Mouse (Mus musculus) cortical plate, adult 2 months (tissue): ENCODE measurements around the gene Tnfaip8l2.

Experiments
- CTCF ChIP-seq: fragments of 200-500 bp; IDR thresholded peaks from 2 replicates; pipeline ENCODE4 v1.5.1; 2011; ENCODE audit warnings: mild to moderate bottlenecking, control low read depth, low read length; ENCODE audit not compliant: insufficient read depth; ENCODE audit errors: extremely low read depth
- POLR2A ChIP-seq: fragments of 200-500 bp; IDR thresholded peaks from 2 replicates; pipeline ENCODE4 v1.6.1; 2011; ENCODE audit warnings: mild to moderate bottlenecking, low read length, control low read depth; ENCODE audit not compliant: insufficient read depth; ENCODE audit errors: extremely low read depth

DNA sequence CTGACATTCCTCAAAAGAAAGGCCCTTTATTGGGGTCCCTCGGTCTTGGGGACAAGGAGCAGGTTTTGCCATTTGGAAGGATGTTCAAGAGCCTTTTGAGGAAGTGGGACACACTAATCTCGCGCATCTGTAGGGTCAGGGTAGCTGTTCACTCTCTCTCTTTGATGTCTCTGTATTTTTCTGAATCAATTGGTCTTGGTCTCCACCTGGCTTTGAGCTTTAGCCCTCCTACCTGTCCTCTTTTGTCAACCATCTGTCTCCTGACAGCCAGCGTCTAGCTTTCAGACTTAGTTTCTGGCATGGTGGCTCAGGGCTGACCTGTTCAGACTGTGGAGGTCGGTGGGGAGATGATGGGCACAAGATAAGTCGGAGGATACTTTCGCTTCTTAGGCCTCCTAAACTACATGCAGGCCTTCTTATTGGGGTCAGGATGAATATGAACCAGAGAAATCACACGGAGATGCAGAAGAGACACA lies 17.4 kb upstream of the Tnfaip8l2 start:
- no peak for TF ChIP-seq CTCF
- TF ChIP-seq POLR2A = no peak
